Mouse (Mus musculus): Measurements from ENCODE around the gene Zfp385a.

DNA sequence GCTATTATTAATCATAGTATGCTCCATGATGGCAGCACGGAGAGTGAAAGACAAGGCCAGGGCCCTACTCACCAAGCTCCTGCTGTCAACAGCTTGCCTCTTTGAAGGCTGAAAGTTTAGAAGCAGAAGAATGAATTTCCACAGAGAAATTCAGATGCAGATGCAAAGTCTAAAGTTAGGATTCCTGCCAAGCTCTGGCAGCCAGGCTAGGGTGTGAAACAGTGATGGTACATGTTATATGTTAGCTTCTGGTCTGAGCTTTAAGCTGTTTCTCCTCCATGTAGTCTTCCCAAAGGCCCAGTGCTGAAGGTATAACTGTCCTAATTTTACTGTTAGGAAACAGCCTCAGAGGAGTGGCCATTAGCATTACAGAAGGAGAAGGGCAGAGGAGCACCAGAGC lies 29.2 kb upstream of the Zfp385a start:
- TF ChIP-seq EP300 (IDR thresholded peaks at IDR 0.05; ENCODE audit: low read depth) (no peak), CTCF (IDR thresholded peaks at IDR 0.05; ENCODE audit: low read depth) (no peak)

All from heart, postnatal 0 days (tissue).